Mouse (Mus musculus): ENCODE data around the gene Mtor.

DNA sequence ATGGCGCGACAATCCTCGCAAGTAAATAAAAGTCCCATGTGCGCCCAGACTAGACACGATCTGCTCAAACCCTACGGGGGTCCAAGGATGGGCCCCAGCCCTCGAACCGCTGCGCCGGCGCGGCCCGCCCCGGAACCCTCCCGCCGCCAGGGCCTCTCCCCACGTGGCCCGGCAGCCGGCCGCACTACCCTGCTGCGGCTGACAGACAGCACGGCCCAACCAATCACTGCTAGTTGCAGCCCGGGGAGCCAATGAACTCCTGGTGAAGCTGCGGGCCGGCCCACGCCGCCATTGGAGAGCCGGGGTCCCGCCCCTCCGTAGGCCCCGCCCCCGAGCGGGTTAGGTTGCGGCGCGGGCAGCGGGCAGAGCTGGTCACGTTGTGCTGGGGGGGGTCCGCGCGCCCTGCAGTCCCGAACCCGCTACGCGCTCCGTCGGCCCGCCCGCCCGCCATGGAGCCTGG, 142.8 kb downstream of the Mtor start, which contains the start of gene Srm:
- TF ChIP-seq POLR2A (IDR thresholded peaks at IDR 0.05; ENCODE audit: low read depth, low read length) = peak; percentile 75
- peak; percentile 67; the same call in 1 of the 2 replicates for TF ChIP-seq BHLHE40 (IDR thresholded peaks at IDR 0.05; ENCODE audit: low read depth, low read length)
- TF ChIP-seq CTCF (conservative IDR thresholded peaks at IDR 0.05 in 1 of 2, IDR thresholded peaks at IDR 0.05 in 1 of 2; ENCODE audit: low read depth in 2 of 2, low read length in 2 of 2) = no peak
- TF ChIP-seq SIN3A (IDR thresholded peaks at IDR 0.05; ENCODE audit: low read length) = peak; percentile 77; the same call in 1 of the 2 replicates
- no peak for TF ChIP-seq EP300 (IDR thresholded peaks at IDR 0.05; ENCODE audit: low read length)
- TF ChIP-seq RCOR1 (conservative IDR thresholded peaks at IDR 0.05; ENCODE audit: low read depth, low read length) = 0 out of 2 replicates have a peak, but pooled peaks have one; percentile 69
- no peak for TF ChIP-seq E2F4 (IDR thresholded peaks at IDR 0.05; ENCODE audit: insufficient replicate concordance, low read depth, low read length)
- TF ChIP-seq SMC3 (IDR thresholded peaks at IDR 0.05; ENCODE audit: low read depth, low read length) = no peak

Data from CH12.LX (cell line).